Mouse (Mus musculus): ENCODE measurements around the gene Tmem88b. TPM values are rescaled to one million over a fixed set of nuclear protein-coding genes. Genes with fewer than 3 reads are reported as not detected.

Gene Tmem88b
- polyA plus RNA-seq, 1 experiment from 2014 or later = 0.85 TPM

DNA sequence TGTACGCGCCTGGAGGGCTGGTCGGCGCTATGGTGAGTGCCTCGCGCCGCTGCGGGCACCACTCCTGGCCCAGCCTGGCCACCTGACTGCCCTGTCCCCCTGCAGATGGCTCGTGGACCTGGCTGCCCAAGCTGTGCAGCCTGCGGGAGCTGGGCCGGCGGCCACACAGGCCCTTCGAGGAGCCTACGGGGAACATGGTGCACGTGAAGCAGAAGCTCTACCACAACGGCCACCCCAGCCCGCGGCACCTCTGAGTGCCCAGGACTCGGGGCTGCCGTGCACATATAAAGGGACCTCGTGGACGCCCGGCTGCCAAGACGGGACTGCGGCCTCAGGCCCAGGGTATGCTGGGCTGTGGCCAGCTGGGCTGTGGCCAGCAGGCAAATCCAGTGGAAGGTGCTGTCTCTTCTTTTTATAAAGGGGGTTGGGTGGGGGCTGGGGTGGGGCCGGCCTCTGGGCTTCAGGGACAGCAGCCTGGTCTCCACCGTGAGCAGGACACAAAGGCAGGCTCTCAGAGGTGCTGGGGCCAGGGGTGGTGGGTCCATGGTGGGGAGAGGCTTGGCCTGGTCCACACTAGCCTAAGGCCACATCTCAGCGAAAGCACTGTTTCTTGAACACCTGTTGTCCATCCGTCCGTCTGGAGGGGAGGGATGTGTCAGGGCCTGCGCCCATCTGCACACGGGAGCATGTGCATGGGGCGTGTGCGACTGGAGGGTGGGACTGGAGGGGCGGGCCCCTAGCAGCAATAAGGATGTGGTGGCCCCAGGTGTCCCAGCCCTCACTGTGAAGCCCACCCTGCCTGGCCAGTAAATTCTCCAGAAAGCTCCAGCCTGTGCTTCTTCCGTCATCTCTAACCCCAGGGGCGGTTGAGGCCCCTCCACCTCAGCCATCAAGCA, 45.7 kb downstream of the Tmem88b start:
- ATAC-seq = no peak
- Histone ChIP-seq H3K27me3 (ENCODE audit: control insufficient read depth, insufficient read depth, low read depth, low read length) (no peaks in the 10 kb centered on the region), H3K9me3 (replicated peaks; ENCODE audit: control insufficient read depth, low read length, poor library complexity, severe bottlenecking) (no peaks in the 10 kb centered on the region), H3K4me3 (ENCODE audit: low read depth, low read length) (no peak overlapping the region), H3K9ac (ENCODE audit: low read depth, low read length) (no peak overlapping the region), H3K27ac (ENCODE audit: low read length) (no peak overlapping the region), H3K36me3 (ENCODE audit: control insufficient read depth, insufficient read depth, low read length) (peaks cover 34% of the 10 kb centered on the region), H3K4me2 (ENCODE audit: low read length) (no peak overlapping the region), H3K4me1 (ENCODE audit: control insufficient read depth, insufficient read depth, low read length) (peaks cover 19% of the 10 kb centered on the region)
- 82% methylated on average over 37 of the region's 37 CpGs for WGBS

- Histone ChIP-seq H3K27ac (ENCODE audit: low read length) (no peak overlapping the region), H3K4me2 (ENCODE audit: low read length) (no peak overlapping the region), H3K9me3 (replicated peaks; ENCODE audit: control insufficient read depth, low read length, poor library complexity, severe bottlenecking) (no peaks in the 10 kb centered on the region), H3K4me1 (ENCODE audit: control insufficient read depth, insufficient read depth, low read length) (peaks cover 20% of the 10 kb centered on the region), H3K9ac (ENCODE audit: low read depth, low read length) (no peak overlapping the region), H3K36me3 (ENCODE audit: control insufficient read depth, insufficient read depth, low read length) (peaks cover 32% of the 10 kb centered on the region), H3K4me3 (ENCODE audit: low read depth, low read length) (no peak overlapping the region), H3K27me3 (ENCODE audit: control insufficient read depth, insufficient read depth, low read depth, low read length) (no peaks in the 10 kb centered on the region)
- ATAC-seq = no peak
- WGBS = 82% methylated on average over 6 of the region's 6 CpGs
Observed at GRCm38 (mm10) chr4:155739152-155739551, 46.5 kb downstream of the Tmem88b start.

GRCm38 (mm10) chr4:155738262-155738661, 47.4 kb downstream of the Tmem88b start:
- H3K4me3 ChIP-seq (ENCODE audit: low read depth, low read length) = no peak overlapping the region
- peaks cover 26% of the 10 kb centered on the region for H3K4me1 ChIP-seq (ENCODE audit: control insufficient read depth, insufficient read depth, low read length)
- H3K27me3 ChIP-seq (ENCODE audit: control insufficient read depth, insufficient read depth, low read depth, low read length) = no peaks in the 10 kb centered on the region
- ATAC-seq = no peak
- H3K4me2 ChIP-seq (ENCODE audit: low read length) = no peak overlapping the region
- WGBS = 73% methylated on average over 8 of the region's 8 CpGs
- peaks cover 27% of the 10 kb centered on the region for H3K36me3 ChIP-seq (ENCODE audit: control insufficient read depth, insufficient read depth, low read length)
- H3K27ac ChIP-seq (ENCODE audit: low read length) = no peak overlapping the region
- H3K9me3 ChIP-seq (replicated peaks; ENCODE audit: control insufficient read depth, low read length, poor library complexity, severe bottlenecking) = no peaks in the 10 kb centered on the region
- H3K9ac ChIP-seq (ENCODE audit: low read depth, low read length) = no peak overlapping the region

GRCm38 (mm10) chr4:155736421-155736820, 49.3 kb downstream of the Tmem88b start:
- Histone ChIP-seq H3K9ac (ENCODE audit: low read depth, low read length) (no peak overlapping the region), H3K9me3 (replicated peaks; ENCODE audit: control insufficient read depth, low read length, poor library complexity, severe bottlenecking) (no peaks in the 10 kb centered on the region), H3K36me3 (ENCODE audit: control insufficient read depth, insufficient read depth, low read length) (peaks cover 15% of the 10 kb centered on the region), H3K27ac (ENCODE audit: low read length) (no peak overlapping the region), H3K4me1 (ENCODE audit: control insufficient read depth, insufficient read depth, low read length) (peaks cover 26% of the 10 kb centered on the region), H3K27me3 (ENCODE audit: control insufficient read depth, insufficient read depth, low read depth, low read length) (no peaks in the 10 kb centered on the region), H3K4me2 (ENCODE audit: low read length) (peak overlapping the region; percentile 91), H3K4me3 (ENCODE audit: low read depth, low read length) (no peak overlapping the region; the same call in 1 of the 2 replicates)
- 94% methylated on average over 5 of the region's 5 CpGs for WGBS
- ATAC-seq = no peak

GRCm38 (mm10) chr4:155735788-155736187, 49.9 kb downstream of the Tmem88b start:
- Histone ChIP-seq H3K36me3 (ENCODE audit: control insufficient read depth, insufficient read depth, low read length) (peaks cover 9% of the 10 kb centered on the region), H3K27me3 (ENCODE audit: control insufficient read depth, insufficient read depth, low read depth, low read length) (no peaks in the 10 kb centered on the region), H3K9me3 (replicated peaks; ENCODE audit: control insufficient read depth, low read length, poor library complexity, severe bottlenecking) (no peaks in the 10 kb centered on the region), H3K9ac (ENCODE audit: low read depth, low read length) (peak overlapping the region; percentile 96), H3K4me1 (ENCODE audit: control insufficient read depth, insufficient read depth, low read length) (peaks cover 26% of the 10 kb centered on the region), H3K4me2 (ENCODE audit: low read length) (peak overlapping the region; percentile 91), H3K27ac (ENCODE audit: low read length) (peak overlapping the region; percentile 96), H3K4me3 (ENCODE audit: low read depth, low read length) (peak overlapping the region; percentile 88)
- WGBS = 61% methylated on average over 5 of the region's 5 CpGs
- 0 out of 2 replicates have a peak, but pooled peaks have one; percentile 2 for ATAC-seq

GRCm38 (mm10) chr4:155734951-155735702, 50.5 kb downstream of the Tmem88b start:
- peak overlapping the region; percentile 96 for H3K27ac ChIP-seq (ENCODE audit: low read length)
- peak overlapping the region; percentile 88 for H3K4me3 ChIP-seq (ENCODE audit: low read depth, low read length)
- peak overlapping the region; percentile 91 for H3K4me2 ChIP-seq (ENCODE audit: low read length)
- peak; percentile 62 for ATAC-seq
- H3K36me3 ChIP-seq (ENCODE audit: control insufficient read depth, insufficient read depth, low read length) = peaks cover 8% of the 10 kb centered on the region
- peaks cover 26% of the 10 kb centered on the region for H3K4me1 ChIP-seq (ENCODE audit: control insufficient read depth, insufficient read depth, low read length)
- peak overlapping the region; percentile 96 for H3K9ac ChIP-seq (ENCODE audit: low read depth, low read length)
- under 1% methylated on average over 45 of the region's 79 CpGs for WGBS
- no peaks in the 10 kb centered on the region for H3K9me3 ChIP-seq (replicated peaks; ENCODE audit: control insufficient read depth, low read length, poor library complexity, severe bottlenecking)
- H3K27me3 ChIP-seq (ENCODE audit: control insufficient read depth, insufficient read depth, low read depth, low read length) = no peaks in the 10 kb centered on the region

DNA sequence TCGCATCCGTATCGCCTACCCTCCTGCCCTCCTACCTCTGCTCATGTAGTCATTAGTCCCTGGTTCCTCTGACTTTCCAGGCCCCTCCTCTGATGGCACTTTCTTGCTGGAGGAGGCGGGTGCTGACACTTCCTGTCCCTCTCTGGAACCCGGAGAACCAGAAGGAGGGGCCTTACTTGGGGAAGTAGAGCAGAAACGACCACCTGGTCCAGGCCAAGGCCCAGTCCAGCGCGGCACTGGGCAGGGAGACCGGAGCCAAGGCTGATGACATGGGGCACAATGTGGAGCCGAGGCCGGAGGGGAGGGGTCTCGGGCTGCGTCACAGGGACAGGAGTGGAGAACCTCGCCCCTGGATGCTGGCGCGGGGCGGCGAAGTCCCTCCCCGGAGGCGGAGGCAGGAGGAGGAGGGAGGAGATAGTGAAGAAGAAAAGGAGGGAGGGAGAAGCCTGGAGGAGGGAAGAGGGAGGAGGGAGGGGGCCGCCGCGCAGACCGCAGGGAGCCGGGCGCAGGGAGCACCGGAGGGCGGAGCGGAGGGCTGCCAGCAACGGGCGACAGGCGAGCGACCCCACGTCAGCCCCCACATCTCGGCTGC, 51.2 kb downstream of the Tmem88b start, which contains the start of gene Tmem240:
TSS of gene Tmem240 (plus strand) at position 451 of the 592 bp plus-strand sequence.
- Histone ChIP-seq H3K9ac (ENCODE audit: low read depth, low read length) (peak within 1 kb of the TSS; percentile 96), H3K4me3 (ENCODE audit: low read depth, low read length) (peak within 1 kb of the TSS; percentile 88), H3K4me1 (ENCODE audit: control insufficient read depth, insufficient read depth, low read length) (peaks cover 26% of the 10 kb centered on the region), H3K4me2 (ENCODE audit: low read length) (peak within 1 kb of the TSS; percentile 91), H3K36me3 (ENCODE audit: control insufficient read depth, insufficient read depth, low read length) (peaks cover 2% of the 10 kb centered on the region), H3K9me3 (replicated peaks; ENCODE audit: control insufficient read depth, low read length, poor library complexity, severe bottlenecking) (no peaks in the 10 kb centered on the region), H3K27ac (ENCODE audit: low read length) (peak within 1 kb of the TSS; percentile 96), H3K27me3 (ENCODE audit: control insufficient read depth, insufficient read depth, low read depth, low read length) (no peaks in the 10 kb centered on the region)
- peak; percentile 90 for ATAC-seq
- under 1% methylated on average over 22 of the region's 35 CpGs for WGBS

DNA sequence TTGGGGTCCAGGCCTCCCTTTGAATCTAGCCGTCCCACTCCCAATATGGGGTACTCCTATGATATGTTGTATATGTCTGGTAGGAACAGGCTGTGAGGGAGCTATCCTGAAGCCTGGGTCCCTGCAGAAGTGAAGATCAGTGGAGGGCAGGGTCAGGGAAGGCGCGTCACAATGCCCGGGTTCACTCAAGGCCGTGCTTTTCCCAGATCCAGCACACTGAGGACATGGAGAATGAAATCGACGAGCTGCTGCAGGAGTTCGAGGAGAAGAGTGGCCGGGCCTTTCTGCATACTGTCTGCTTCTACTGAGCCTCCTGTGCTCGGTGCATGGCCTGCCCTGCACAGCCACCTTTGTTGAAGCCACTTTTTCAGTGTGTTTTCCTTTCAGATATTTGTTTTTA, 52.4 kb downstream of the Tmem88b start:
- Histone ChIP-seq H3K4me2 (ENCODE audit: low read length) (peak overlapping the region; percentile 91; the same call in 1 of the 2 replicates), H3K27ac (ENCODE audit: low read length) (no peak overlapping the region)
- 87% methylated on average over 10 of the region's 10 CpGs for WGBS

More for the DNA sequence above, 52.4 kb downstream of the Tmem88b start:
- no peaks in the 10 kb centered on the region for H3K27me3 ChIP-seq (ENCODE audit: control insufficient read depth, insufficient read depth, low read depth, low read length)
- no peak for ATAC-seq
- H3K36me3 ChIP-seq (ENCODE audit: control insufficient read depth, insufficient read depth, low read length) = no peaks in the 10 kb centered on the region; the same call in 1 of the 2 replicates
- no peaks in the 10 kb centered on the region for H3K9me3 ChIP-seq (replicated peaks; ENCODE audit: control insufficient read depth, low read length, poor library complexity, severe bottlenecking)
- peaks cover 26% of the 10 kb centered on the region for H3K4me1 ChIP-seq (ENCODE audit: control insufficient read depth, insufficient read depth, low read length)
- no peak overlapping the region for H3K9ac ChIP-seq (ENCODE audit: low read depth, low read length)
- H3K4me3 ChIP-seq (ENCODE audit: low read depth, low read length) = no peak overlapping the region
